Mouse (Mus musculus) lung, postnatal 14 days (tissue): ENCODE measurements around the gene Polm.

Experiments used
- DNase-seq: peaks from one replicate; pipeline ENCODE4 v3.0.0; 2021

The Polm gene

DNA sequence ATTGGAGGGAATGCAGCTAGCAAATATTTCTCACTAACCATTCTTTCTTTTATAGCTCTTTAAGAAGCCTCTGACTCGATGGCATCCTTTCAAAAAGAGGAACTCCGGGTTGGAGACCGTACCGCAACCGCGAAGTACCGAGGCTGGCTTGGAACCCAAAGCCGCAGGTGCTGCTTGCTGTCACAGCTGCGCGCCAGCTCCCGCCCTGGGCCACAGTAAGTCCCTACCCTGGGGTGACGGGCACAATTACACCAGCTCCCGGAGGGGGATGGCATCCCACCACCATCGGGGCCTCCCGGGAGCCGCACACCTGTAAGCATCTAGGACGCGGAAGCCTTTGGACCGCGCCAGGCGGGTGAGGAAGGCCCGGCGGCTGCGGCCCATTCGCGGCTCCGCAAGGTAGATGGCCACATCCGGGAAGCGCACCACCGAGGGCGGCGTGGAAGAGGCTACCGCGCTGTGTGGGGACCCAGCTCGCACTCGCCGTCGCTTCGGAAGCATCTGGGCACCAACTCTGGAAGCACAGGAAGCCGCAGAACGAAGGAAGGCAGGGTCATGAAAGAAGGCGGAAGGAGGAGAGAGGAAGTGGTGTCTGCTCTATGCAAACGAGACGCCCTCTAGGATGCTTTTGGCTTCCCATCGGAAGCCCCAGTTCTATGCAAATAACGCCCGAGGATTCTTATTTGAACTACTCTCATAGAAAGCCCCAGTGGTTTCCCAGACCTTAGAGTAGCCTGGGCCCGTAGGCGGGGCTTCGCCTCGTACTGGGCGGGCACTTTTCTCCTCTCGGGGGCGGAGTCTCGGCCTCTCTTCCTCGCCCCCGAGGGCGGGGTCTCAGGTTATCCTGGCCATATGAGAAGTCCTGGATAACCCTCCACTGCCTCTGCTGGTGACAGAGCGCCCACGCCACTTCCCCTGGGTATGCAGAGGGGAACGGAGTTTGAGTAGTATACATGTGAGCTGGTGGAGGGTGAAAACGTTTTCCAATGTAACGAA is at the start of gene Polm:
TSS of gene Polm (minus strand) at position 766 of the 996 bp plus-strand sequence.
- DNase-seq: peak; percentile 93

DNA sequence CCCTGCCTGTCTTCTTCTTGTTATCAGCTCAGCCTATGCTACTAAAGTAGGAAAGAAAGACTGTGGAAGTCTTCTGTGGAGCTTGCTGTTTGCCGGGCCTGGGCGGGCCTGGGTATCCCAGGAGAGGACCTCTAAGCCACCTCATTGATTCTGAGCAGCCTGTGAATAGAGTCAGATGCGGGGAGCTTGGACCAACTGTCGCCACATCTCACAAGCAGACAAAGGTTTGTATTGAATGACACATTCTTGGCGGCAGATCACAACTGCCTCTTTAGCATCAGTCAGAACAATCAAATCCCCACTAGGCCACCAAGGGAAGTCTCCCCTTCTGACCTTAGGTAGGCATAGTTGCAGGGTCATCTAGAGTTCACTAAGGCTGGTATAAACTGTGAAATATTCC is 49.4 kb upstream of the Polm start:
- no peak for DNase-seq

DNA sequence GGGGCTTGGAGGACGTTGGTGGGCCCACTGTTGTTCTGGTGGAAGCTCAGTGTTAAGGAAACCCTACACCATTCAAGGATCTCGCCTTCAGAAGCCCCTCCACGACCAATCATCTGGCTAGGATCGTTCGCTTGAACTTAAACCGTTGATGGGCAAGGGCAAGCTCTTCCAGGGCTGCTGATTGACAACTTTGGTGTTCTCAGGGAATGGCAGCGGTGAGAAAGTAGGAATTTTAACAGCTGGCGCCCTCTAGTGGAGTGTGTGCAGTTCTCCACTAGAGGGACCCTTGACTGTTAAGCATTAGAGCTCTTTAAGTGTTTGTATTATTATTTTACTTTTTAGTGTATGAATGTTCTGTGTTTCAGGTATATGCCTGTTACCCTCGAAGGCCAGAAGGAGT is 48.4 kb upstream of the Polm start:
- peak; percentile 80 for DNase-seq

DNA sequence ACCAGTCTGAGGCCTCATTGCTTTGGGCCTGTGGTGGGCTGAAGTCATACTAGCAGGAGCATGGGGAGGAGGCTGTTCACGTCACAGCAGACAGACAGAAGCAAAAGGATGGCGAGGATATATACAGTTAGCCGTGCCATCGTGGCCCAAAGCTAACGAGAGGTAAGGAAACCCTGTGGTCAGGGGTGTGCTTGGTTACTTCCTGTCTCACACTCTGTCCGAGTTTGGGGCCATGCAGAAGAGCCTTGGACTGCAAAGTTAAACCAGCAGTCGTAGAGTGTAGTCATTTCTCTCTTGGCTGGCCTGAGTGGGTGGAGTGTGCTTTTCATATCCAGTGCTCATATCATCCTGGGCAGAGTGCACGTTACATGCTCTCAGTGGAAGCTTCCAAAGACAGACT is 44.7 kb upstream of the Polm start:
- DNase-seq: no peak

DNA sequence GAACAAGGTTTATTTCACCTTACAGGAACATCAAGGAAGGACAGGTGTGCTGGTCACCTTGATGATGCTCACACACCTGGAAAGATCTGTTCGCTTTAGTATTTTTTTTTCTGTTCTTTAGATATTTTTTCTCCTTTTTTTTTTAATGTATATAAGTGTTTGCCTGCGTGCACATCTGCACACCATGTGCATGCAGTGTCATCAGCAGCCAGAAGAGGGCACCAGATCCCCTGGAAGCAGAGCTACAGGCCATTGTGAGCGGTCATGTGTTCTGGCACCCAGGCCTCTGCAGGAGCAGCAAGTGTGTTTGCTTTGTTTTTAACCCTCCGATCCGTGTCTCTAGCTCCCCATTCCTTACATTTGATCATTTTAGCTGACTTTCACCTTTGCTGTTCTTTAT is 42.1 kb upstream of the Polm start:
- DNase-seq: peak; percentile 66

DNA sequence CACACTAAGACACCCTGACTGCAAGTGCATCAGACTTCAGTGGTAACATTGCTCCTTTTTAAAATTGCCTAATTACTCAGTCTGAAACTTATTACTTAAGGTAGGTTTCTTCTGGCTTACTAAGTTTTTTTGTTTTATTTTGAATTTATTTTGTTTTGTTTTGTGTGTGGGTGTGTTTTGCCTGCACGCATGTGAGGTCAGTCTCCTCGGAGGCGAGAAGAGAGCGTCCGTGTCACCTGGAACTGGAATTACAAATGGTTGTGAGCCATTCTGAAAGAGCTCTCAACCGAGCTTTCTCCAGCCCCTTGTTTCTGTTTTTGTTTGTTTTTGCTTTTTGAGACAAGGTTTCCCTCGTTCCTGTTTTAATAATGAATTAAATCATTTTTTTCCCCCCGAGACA is 40.8 kb upstream of the Polm start:
- no peak for DNase-seq

DNA sequence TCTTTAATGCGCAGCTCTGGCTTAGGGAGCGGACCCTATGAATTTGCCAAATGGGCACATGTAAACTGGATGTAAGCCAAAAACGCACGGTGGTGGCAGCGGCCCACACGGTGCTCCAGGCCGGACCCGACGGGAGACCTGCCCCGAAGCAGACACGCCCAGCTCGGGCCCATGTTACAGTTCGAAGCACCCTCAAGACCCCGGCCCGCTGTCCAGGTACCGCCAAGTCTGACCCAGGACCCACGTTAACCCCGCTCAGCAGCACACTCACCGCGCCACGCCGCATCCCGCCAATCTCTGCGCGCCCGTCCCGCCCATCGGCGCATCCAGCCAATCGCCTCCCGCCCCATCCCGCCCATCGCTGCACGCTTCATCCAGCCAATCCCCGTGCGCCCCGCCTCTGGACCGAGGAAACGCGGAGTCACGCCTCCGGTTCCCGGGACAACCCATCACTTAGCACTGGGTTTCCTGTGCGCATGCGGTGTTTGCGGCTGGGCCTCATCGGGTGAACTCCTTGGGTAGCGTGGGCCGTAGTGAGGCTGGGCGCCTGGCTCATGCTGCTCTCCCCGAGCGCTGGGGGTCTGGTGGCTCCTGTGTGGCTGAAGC is 40.2 kb upstream of the Polm start, which contains the start of gene Pold2:
TSS of gene Pold2 (minus strand) at position 372 of the 606 bp plus-strand sequence.
- peak; percentile 98 for DNase-seq

DNA sequence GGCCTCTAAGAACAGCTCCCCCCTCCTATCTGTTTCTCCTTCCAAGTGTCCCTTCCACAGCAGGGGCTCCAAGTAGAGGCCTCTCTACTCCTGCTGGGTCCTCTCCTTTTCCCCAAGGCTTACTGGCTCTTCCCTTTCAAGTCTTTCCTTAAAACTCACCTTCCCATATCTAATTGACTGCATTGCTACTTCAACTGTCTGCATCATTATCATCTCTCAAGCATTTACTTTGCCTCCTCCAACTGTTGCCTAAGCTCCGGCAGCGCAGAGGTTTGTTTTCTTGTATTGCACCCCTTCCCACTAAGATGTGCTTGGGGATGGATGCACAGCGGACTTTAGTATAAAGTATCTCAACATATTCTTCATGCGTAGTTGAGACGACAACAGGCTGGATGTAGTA is 39.6 kb upstream of the Polm start:
- no peak for DNase-seq

DNA sequence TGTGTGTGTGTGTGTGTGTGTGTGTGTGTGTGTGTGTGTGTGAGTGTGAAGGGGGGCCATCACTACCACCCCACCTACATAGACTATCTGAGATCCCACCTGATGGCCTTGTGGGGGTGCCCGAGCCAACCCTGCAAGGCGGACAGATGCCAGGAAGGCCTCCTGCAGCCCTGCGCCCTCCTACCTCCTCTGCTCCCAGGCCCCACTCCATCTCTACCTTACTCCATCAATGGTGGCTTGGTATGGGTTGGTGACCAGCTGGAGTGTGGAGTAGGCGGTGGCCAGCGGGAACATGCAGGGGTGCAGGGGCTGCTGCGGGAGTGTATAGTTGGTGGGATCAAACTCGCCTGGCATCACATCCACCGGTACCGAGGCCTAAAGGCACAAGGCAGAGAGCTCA is 35.4 kb upstream of the Polm start:
- DNase-seq: no peak

DNA sequence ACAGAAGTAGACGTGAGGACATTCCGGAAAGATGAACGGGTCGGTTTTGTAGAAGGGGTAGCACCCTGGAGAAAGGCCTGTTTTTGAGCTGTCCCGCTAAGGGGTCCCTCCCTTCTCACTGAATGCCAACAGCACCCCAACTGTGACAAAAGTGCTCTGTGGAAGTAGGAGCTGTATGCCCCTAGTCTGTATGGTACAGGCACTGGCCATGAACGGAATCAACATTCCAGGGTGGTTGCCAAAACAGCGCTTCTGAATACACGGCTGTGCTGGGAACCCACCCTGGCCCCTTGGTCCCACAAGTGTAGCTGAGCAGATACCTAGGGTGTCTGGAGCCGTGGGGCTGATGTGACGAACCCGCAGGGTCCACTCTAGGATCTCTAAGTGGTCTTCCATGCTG is 34.9 kb upstream of the Polm start:
- no peak for DNase-seq

DNA sequence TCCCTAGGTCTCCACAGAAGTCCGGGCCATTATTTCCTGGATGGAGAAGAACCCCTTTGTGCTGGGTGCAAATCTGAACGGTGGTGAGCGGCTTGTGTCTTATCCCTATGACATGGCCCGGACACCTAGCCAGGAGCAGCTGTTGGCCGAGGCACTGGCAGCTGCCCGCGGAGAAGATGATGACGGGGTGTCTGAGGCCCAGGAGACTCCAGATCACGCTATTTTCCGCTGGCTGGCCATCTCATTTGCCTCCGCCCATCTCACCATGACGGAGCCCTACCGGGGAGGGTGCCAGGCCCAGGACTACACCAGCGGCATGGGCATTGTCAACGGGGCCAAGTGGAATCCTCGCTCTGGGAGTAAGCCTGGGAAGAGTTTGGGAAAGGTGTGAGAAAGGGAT is 32.3 kb upstream of the Polm start:
- no peak for DNase-seq

DNA sequence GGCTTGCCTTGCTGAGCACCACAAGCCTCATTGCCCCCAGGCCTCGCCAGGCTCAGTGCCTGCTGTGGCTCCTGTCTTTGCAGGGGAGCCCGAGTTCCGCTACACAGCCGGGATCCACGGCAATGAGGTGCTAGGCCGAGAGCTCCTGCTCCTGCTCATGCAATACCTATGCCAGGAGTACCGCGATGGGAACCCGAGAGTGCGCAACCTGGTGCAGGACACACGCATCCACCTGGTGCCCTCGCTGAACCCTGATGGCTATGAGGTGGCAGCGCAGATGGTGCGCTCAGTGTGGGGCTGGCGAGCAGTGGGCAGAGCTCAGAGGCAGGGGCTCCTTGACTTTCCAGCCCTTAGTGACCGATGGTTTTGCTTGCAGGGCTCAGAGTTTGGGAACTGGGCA is 31.5 kb upstream of the Polm start:
- no peak for DNase-seq

DNA sequence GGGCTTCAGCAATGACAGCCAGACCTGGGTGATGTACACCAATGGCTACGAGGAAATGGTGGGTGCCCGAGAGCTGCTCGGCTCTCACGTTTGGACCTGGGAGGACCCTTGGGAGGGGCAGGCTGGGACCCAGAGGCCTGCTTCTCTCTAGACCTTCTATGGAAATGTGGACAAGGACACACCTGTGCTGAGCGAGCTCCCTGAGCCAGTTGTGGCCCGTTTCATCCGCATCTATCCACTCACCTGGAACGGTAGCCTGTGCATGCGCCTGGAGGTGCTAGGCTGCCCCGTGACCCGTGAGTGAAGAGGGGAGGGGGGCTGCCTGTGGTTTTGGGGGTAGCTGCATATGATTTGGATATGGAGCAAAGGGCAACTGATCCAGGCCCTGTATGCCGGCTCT is 30.5 kb upstream of the Polm start:
- DNase-seq: no peak

DNA sequence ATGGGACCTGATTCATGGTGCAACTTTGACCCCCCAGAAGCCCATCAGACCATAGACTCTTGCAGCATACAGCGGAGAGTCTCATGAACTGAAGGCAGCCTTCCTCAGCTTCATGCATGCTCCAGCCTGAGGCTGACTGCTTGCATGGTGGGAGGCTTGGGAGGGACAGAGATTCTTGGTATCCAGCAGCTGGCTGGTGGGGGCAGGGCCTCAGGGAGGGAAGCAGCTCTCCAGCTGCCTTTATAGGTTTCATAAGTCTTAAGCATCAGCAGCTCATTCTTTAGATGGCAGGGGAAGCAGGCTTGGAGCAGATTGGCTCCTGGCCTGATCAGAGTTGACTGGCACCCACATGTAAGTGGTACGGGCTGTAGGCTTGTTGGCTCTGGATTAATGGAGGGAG is 29.4 kb upstream of the Polm start:
- DNase-seq: no peak

DNA sequence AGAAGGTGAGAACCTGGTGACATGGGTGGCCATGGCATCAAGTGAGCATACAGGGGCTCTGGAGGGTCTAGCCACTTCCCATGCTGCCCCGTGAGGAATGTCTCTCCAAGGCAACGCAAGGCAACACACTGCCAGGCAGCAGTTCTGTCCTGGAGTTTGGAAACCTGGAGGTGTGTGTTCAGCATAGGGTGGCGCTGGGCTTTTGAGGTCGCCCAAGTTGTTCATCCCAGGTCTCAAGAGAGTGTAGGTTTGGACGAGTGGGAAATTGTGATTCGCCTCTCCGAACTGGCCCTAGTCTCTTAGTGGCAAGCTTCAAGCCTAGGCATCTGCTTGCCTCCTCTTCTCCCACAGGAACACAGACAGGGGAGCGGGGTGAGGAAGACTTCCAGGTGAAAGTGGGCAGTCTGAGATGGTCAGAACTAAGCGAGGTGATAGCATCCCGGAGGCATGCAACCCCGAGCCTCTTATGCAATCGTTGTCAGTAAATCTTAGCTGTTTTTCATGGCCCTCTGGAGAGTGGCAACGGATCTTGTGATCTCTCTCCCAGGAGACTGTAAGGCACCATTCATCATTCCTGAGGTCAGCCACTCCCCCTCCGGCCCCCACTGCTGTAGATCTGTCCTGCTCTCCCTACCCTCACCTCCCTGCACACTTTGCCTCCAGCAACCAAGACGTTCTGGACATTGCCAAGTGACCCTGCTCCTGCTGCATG is 24.7 kb upstream of the Polm start:
- no peak for DNase-seq

DNA sequence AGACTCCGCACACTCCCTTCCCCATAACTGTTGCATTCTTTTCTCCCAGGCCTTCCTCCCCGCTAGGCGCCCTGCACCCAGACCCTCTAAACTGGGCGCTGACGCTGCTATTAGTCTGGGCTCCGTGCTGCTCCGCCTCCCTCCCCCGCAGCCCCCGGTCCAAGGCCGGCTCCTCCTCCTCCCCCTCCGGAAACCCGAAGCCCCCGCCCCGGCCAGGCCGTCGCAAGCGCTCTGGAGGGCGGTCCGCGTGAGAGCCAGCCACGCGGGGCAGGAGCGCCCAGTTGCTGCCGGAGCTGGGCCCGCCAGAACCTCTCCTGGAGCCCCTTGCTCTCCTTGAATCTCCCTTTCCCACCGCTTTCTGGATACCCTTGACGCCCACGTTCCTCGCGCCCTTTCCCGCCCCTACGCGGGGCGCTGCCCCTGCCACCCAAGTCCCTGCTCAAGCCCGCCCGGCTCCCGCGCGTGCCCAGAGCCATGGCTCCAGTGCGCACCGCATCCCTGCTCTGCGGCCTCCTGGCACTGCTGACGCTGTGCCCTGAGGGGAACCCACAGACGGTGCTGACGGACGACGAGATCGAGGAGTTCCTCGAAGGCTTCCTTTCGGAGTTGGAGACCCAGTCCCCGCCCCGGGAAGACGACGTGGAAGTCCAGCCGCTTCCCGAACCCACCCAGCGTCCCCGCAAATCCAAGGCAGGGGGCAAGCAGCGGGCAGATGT is 24.0 kb upstream of the Polm start, which contains the start of gene Aebp1:
TSS of gene Aebp1 (plus strand) at position 270 of the 716 bp plus-strand sequence.
- peak; percentile 52 for DNase-seq

DNA sequence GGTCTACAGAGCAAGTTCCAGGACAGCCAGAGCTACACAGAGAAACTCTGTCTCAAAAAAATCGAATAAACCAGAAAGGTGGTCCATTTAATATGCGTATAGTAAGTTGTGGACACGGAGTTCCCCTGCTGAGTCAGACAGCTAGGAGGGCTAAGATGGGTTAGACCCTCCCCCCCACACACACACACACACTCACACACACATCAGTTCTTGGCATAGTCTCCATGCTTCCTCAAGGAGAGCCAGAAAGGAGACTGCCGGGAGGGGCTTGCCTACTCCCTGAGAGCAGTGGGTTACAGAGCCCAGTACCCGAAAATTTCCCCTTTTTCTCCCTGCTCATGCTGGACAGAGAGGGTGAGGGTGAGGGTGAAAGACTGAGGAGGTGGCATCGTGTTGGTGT is 22.8 kb upstream of the Polm start:
- no peak for DNase-seq

DNA sequence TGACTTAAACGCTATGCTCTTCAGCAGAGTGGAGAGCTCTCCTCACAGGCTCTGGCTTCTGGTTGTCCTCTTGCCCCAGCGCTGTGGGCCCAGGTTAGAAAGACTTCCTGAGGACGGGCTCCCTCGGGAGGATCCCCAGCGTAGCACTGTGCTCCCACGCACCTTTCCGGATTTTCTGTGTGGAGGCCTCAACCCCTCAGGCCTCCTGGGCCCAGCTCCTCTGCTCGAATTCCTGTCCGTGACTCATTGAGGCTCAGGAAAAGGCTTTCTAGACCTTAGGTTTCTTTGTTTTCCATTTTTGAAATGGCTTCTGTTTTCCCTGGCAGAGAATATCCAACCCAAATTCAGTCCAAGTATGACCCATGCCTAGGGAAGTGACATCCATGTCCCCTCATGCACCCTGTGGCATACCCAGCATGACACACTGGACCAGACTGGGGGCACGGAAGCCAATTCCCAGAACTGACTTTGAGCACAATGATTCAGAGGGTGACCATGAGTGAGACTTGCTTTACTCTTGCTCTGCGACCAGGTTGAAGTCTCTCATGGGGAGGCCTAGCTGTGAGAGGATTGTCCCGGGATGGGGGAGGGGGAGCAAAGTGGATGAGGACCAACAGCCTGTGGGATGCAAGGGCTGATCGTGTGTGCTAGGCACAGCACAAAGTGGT is 22.2 kb upstream of the Polm start:
- no peak for DNase-seq

DNA sequence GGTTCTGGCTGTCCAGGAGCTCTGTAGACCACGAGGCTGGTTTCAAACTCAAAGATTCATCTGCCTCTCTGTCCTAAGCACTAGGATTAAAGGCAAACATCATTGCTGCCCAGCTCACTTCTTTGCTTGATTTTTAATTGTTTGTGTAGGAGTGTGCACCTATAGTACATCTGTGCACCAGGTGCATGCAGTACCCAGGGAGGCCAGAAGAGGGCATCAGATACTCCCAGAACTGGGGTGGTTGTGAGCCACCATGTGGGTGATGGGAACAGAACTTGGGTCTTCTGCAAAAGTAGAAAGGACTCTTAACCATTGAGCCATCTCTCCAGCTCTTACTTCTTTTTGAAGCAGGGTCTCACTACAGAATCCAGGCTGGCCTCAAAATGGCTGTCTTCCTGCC is 20.9 kb upstream of the Polm start:
- DNase-seq: no peak

DNA sequence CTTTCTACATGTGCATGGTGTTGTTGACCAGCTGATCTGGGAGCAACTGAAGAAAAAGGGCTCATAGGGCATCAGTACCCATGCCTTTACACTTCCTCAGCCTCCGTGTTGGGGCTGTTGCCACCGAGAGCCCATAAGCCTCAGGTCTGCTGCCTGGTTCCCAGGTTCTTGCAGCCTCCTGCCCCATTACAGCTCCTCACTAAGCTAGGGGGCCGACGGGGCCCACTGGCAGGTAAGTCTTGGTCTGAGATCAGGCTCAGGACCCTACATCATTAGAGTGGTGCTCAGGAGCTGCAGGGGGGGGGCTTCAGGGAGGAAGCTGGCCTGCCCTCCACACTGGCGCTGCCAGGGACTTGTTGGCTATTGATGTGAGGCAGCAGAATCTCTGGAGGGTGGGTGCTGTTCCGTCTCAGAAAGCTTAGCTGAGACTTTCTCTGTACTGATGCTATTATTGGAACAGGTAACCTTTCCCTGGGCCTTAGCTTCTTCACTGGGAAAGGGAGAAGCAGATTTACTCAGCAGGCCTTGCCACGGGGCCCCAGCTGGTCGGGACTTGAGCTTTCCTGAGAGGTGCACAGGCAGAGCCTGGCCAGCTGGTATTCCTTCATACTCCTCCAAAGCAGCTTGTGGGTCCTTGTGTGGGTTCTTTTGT is 18.8 kb upstream of the Polm start:
- DNase-seq: no peak

DNA sequence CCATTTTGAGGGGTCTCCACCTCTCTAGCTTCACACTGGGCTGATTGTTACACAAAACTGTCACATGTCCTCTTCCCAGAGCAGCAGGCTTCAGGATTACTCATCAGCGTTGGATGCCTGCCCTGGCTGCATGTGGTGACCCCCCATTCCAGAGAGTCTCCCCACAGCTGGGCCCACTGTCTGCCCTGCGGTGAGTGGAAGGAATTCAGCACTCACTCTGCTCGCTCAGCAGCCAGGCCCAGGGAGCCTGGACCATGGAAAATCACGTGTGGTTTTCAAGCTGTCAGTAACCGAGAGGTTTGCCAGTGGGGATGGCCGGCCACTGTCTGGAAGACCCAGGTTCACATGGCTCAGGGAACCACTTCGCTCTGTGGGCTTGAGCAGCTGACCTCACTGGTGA is 18.1 kb upstream of the Polm start:
- peak; percentile 63 for DNase-seq

DNA sequence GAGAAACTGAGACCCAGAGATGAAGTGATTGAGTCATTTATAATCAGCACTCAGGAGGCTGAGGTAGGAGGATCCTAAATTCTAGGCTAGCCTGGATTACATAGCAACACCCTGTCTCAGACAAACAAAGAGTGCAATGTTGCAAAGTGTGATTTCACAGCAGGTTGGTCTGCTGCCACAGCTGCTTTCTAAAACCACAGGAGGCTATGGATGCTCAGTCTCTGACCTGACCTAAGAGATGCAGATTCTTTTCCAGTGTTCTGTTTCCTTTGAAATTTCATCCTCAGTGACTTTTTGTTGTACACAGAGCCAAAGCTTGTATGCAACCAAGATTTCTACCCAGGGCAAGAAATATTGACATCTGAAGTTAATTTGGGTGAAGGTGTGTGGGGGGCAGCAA is 17.7 kb upstream of the Polm start:
- DNase-seq: no peak
